Mouse (Mus musculus) MEL (cell line): ENCODE data around the gene Krtap4-8. TPM values are rescaled to one million over a fixed set of nuclear protein-coding genes. Genes with fewer than 3 reads are reported as not detected.
"Not testable (repeated sequence)": the region's sequence is repeated elsewhere in the genome, so short reads cannot be mapped to it uniquely, and the experiment has no call there.

Source experiments
- DNase-seq: peaks from one replicate; pipeline ENCODE4 v3.0.0; 2011; ENCODE audit warnings: low read depth, low spot score
- H3K27ac ChIP-seq: 2 replicates; pipeline ENCODE4 v1.5.1; 2012; ENCODE audit warnings: low read depth, mild to moderate bottlenecking, control low read depth, low read length, moderate library complexity; ENCODE audit not compliant: control insufficient read depth
- H3K27me3 ChIP-seq, 2 experiments: fragments of 150-350 bp in 1 of 2; sonication (generic) in 1 of 2; 2 replicates each; pipeline ENCODE4 v1.6.1; 2012; ENCODE audit warnings: low read length in 2 of 2, mild to moderate bottlenecking in 2 of 2, improper control_type of control experiment in 1 of 2, moderate library complexity in 1 of 2; ENCODE audit not compliant: insufficient read depth in 2 of 2, control insufficient read depth in 1 of 2
- H3K36me3 ChIP-seq, 2 experiments: 2 replicates each; pipeline ENCODE4 v1.6.1; 2012 to 2014; ENCODE audit warnings: low read length in 2 of 2, improper control_type of control experiment in 1 of 2, inconsistent platforms in 1 of 2, mild to moderate bottlenecking in 1 of 2; ENCODE audit not compliant: insufficient read depth in 2 of 2, control insufficient read depth in 1 of 2
- H3K4me1 ChIP-seq, 2 experiments: fragments of 150-350 bp in 1 of 2; sonication (generic) in 1 of 2; 2 replicates each; pipeline ENCODE4 v1.6.1; 2012; ENCODE audit warnings: low read length in 2 of 2, improper control_type of control experiment in 1 of 2, mild to moderate bottlenecking in 1 of 2; ENCODE audit not compliant: insufficient read depth in 2 of 2, control insufficient read depth in 1 of 2
- H3K4me3 ChIP-seq, 2 experiments: fragments of 150-350 bp in 1 of 2; sonication (generic) in 1 of 2; 2 replicates each; pipeline ENCODE4 v1.5.1; 2012; ENCODE audit warnings: low read depth in 2 of 2, low read length in 2 of 2, mild to moderate bottlenecking in 2 of 2, moderate library complexity in 2 of 2, control low read depth in 1 of 2, improper control_type of control experiment in 1 of 2; ENCODE audit not compliant: control insufficient read depth in 1 of 2, insufficient read depth in 1 of 2
- H3K79me2 ChIP-seq: 2 replicates; pipeline ENCODE4 v1.6.1; 2012; ENCODE audit warnings: mild to moderate bottlenecking, low read length, moderate library complexity; ENCODE audit not compliant: control insufficient read depth, poor library complexity, insufficient read depth
- H3K9ac ChIP-seq: 2 replicates; pipeline ENCODE4 v1.6.1; 2012; ENCODE audit warnings: low read depth, mild to moderate bottlenecking, control low read depth, low read length, moderate library complexity; ENCODE audit not compliant: control insufficient read depth, poor library complexity, severe bottlenecking
- H3K9me3 ChIP-seq: fragments of 150-350 bp; sonication (generic); replicated peaks from 2 replicates; pipeline ENCODE4 v1.6.1; 2012; ENCODE audit warnings: mild to moderate bottlenecking, low read length, improper control_type of control experiment, moderate library complexity; ENCODE audit not compliant: insufficient read depth
- CHD2 ChIP-seq: IDR thresholded peaks from 2 replicates; pipeline ENCODE4 v1.6.1; 2011; ENCODE audit warnings: low read length, improper control_type of control experiment
- CTCF ChIP-seq, 3 experiments: IDR thresholded peaks in 2 of 3; conservative IDR thresholded peaks in 1 of 3; 2 replicates each; pipeline ENCODE4 v1.5.1; 2011 to 2012; ENCODE audit warnings: low read length in 3 of 3, low read depth in 2 of 3, mild to moderate bottlenecking in 2 of 3, improper control_type of control experiment in 1 of 3, inconsistent platforms in 1 of 3, mixed read lengths in 1 of 3, moderate library complexity in 1 of 3; ENCODE audit not compliant: control insufficient read depth in 1 of 3, insufficient read depth in 1 of 3, poor library complexity in 1 of 3, severe bottlenecking in 1 of 3
- E2F4 ChIP-seq: IDR thresholded peaks from 2 replicates; pipeline ENCODE4 v1.6.1; 2011; ENCODE audit warnings: low read depth, low read length, improper control_type of control experiment, borderline replicate concordance
- ETS1 ChIP-seq: IDR thresholded peaks from 2 replicates; pipeline ENCODE4 v1.6.1; 2012; ENCODE audit warnings: low read depth, mild to moderate bottlenecking, inconsistent platforms, low read length, improper control_type of control experiment, moderate library complexity
- HCFC1 ChIP-seq: IDR thresholded peaks from 2 replicates; pipeline ENCODE4 v1.6.1; 2012; ENCODE audit warnings: low read depth, mild to moderate bottlenecking, inconsistent platforms, low read length, improper control_type of control experiment, moderate library complexity
- JUND ChIP-seq: IDR thresholded peaks from 2 replicates; pipeline ENCODE4 v1.6.1; 2011; ENCODE audit warnings: low read depth, mild to moderate bottlenecking, improper control_type of control experiment, low read length
- KAT2A ChIP-seq: conservative IDR thresholded peaks from 2 replicates; pipeline ENCODE4 v1.6.1; 2012; ENCODE audit warnings: low read depth, low read length, improper control_type of control experiment, inconsistent platforms
- MEF2A ChIP-seq: IDR thresholded peaks from 2 replicates; pipeline ENCODE4 v1.6.1; 2014; ENCODE audit warnings: low read depth, mild to moderate bottlenecking, inconsistent platforms, low read length, improper control_type of control experiment; ENCODE audit not compliant: poor library complexity, insufficient replicate concordance, severe bottlenecking; ENCODE audit errors: extremely low read depth
- MXI1 ChIP-seq: IDR thresholded peaks from 2 replicates; pipeline ENCODE4 v1.6.1; 2011; ENCODE audit warnings: mild to moderate bottlenecking, low read depth, low read length, improper control_type of control experiment
- MYB ChIP-seq: IDR thresholded peaks from 2 replicates; pipeline ENCODE4 v1.6.1; 2011; ENCODE audit warnings: mild to moderate bottlenecking, low read depth, low read length, improper control_type of control experiment
- NELFE ChIP-seq: IDR thresholded peaks from 2 replicates; pipeline ENCODE4 v1.6.1; 2011; ENCODE audit warnings: low read depth, low read length, improper control_type of control experiment
- NRF1 ChIP-seq: IDR thresholded peaks from 2 replicates; pipeline ENCODE4 v1.6.1; 2014; ENCODE audit warnings: low read depth, mild to moderate bottlenecking, inconsistent platforms, low read length, improper control_type of control experiment, moderate library complexity; ENCODE audit not compliant: poor library complexity, insufficient read depth, severe bottlenecking
- POLR2AphosphoS2 ChIP-seq: IDR thresholded peaks from 2 replicates; pipeline ENCODE4 v1.6.1; 2011; ENCODE audit warnings: low read length, improper control_type of control experiment
- POLR2AphosphoS5 ChIP-seq: IDR thresholded peaks from 2 replicates; pipeline ENCODE4 v1.6.1; 2012; ENCODE audit warnings: low read depth, borderline replicate concordance, mild to moderate bottlenecking, inconsistent platforms, low read length, moderate library complexity, mixed read lengths
- RAD21 ChIP-seq: IDR thresholded peaks from 2 replicates; pipeline ENCODE4 v1.6.1; 2011; ENCODE audit warnings: mild to moderate bottlenecking, low read depth, low read length, improper control_type of control experiment
- RCOR1 ChIP-seq: IDR thresholded peaks from 2 replicates; pipeline ENCODE4 v1.6.1; 2012; ENCODE audit warnings: low read depth, mild to moderate bottlenecking, inconsistent platforms, low read length, improper control_type of control experiment
- SMC3 ChIP-seq: IDR thresholded peaks from 2 replicates; pipeline ENCODE4 v1.6.1; 2011; ENCODE audit warnings: low read depth, low read length, improper control_type of control experiment
- TAL1 ChIP-seq: IDR thresholded peaks from 2 replicates; pipeline ENCODE4 v1.6.1; 2012; ENCODE audit warnings: mild to moderate bottlenecking, inconsistent platforms, low read length, moderate library complexity, mixed read lengths
- TBP ChIP-seq: IDR thresholded peaks from 2 replicates; pipeline ENCODE4 v1.8.0; 2011; ENCODE audit warnings: low read depth, low read length, improper control_type of control experiment
- TCF12 ChIP-seq: IDR thresholded peaks from 2 replicates; pipeline ENCODE4 v1.6.1; 2014; ENCODE audit warnings: low read depth, mild to moderate bottlenecking, inconsistent platforms, low read length, improper control_type of control experiment, moderate library complexity
- USF1 ChIP-seq: IDR thresholded peaks from 2 replicates; pipeline ENCODE4 v1.6.1; 2014; ENCODE audit warnings: low read depth, mild to moderate bottlenecking, inconsistent platforms, low read length, improper control_type of control experiment, moderate library complexity
- ZC3H11A ChIP-seq: IDR thresholded peaks from 2 replicates; pipeline ENCODE4 v1.6.1; 2012; ENCODE audit warnings: low read depth, mild to moderate bottlenecking, inconsistent platforms, low read length, improper control_type of control experiment
- ZNF384 ChIP-seq: IDR thresholded peaks from 2 replicates; pipeline ENCODE4 v1.6.1; 2012; ENCODE audit warnings: low read depth, mild to moderate bottlenecking, inconsistent platforms, low read length, improper control_type of control experiment
- polyA plus RNA-seq, 2 experiments: library from polyadenylated mRNA; stranded (reverse) in 1 of 2; unstranded in 1 of 2; fragments of >175 nt in 1 of 2; fragments of >200 nt in 1 of 2; gene quantifications; 2 replicates each; pipeline versions ENCODE4 v1.2.1 to v1.2.4; 2012; ENCODE audit warnings: low replicate concordance in 2 of 2, low read depth in 1 of 2; ENCODE audit not compliant: insufficient read length in 2 of 2, insufficient read depth in 1 of 2, missing spikeins in 1 of 2
- total RNA-seq: library from RNA; depleted of rRNA; stranded (reverse); fragments of 300-350 nt; gene quantifications from 2 replicates; pipeline ENCODE4 v1.2.3, GENCODE M21; 2012

Krtap4-8 gene
- total and polyA plus RNA-seq, 3 experiments = not detected

GRCm38 (mm10) chr11:99778401-99778800 is 2.1 kb downstream of the Krtap4-8 start:
- Histone ChIP-seq H3K27me3 (no peaks in the 10 kb centered on the region), H3K9ac (no peak overlapping the region), H3K4me1 (no peaks in the 10 kb centered on the region), H3K9me3 (no peaks in the 10 kb centered on the region), H3K4me3 (no peak overlapping the region), H3K27ac (no peak overlapping the region), H3K36me3 (no peaks in the 10 kb centered on the region), H3K79me2 (no peaks in the 10 kb centered on the region)
- TF ChIP-seq CTCF (IDR thresholded peaks at IDR 0.05 in 2 of 3, conservative IDR thresholded peaks at IDR 0.05 in 1 of 3; ENCODE audit: control insufficient read depth in 1 of 3, insufficient read depth in 1 of 3, low read depth in 2 of 3, low read length in 3 of 3, poor library complexity in 1 of 3, severe bottlenecking in 1 of 3) (no peak), ZNF384 (no peak), MYB (no peak), TCF12 (no peak), SMC3 (no peak), JUND (no peak), CHD2 (no peak), TBP (no peak), E2F4 (no peak), USF1 (no peak), NRF1 (no peak)
- no peak for DNase-seq

DNA sequence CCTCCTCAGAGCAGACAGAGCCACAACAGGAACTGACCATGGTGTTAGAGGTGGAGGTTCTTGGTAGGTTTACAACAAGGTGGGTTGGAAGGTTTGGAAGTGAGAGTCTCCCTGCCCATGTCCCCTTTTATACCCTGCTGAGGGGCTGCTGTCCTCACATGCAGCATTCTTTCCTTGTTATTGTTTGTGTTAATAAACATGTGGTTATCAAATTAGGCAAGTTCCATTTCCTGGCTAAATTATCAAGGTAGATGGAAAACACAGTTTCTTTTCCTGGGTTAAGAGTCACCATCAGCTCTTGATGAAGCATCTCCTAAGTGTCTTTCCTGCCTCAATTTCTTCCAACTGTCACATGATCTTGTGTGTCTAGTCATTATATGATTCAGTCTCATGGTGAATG is 7.7 kb downstream of the Krtap4-8 start, which contains the start of gene Gm11595:
Gene Gm11595 (minus strand): TSS at position 101 of the 400 bp plus-strand sequence.
- H3K79me2 ChIP-seq, H3K36me3 ChIP-seq, H3K27ac ChIP-seq, H3K9me3 ChIP-seq, H3K4me3 ChIP-seq, H3K4me1 ChIP-seq, H3K9ac ChIP-seq, H3K27me3 ChIP-seq, DNase-seq: not testable (repeated sequence)

DNA sequence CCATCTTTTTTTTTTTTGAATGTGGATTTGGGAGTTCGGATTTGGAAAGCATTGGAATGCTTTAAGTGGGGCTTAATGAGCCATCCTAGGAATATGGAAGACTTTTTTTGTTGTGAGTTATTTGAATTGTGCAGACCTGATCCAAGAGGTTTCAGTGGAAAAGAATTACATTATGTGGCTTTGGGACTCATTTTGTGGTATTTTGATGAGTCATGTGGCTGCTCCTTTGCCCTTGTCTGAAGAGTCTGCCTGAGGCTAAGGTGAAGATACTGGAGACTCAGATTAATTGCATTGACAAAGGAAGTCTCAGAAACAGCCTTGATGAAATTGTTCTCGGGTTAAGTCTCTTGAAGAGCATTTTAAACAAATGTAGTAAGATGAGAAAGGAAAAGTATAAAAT is 12.1 kb downstream of the Krtap4-8 start:
- DNase-seq = no peak
- no peak for TF ChIP-seq USF1
- no peak for TF ChIP-seq HCFC1
- no peak for TF ChIP-seq TAL1
- TF ChIP-seq ZC3H11A = no peak
- no peak for TF ChIP-seq MXI1
- no peak for TF ChIP-seq TCF12
- no peak for TF ChIP-seq POLR2AphosphoS5
- TF ChIP-seq MEF2A = no peak
- no peak for TF ChIP-seq NELFE
- TF ChIP-seq TBP = no peak
- no peak for TF ChIP-seq RAD21
- no peak for TF ChIP-seq POLR2AphosphoS2
- TF ChIP-seq RCOR1 = no peak
- no peak for TF ChIP-seq JUND
- no peak for TF ChIP-seq KAT2A
- TF ChIP-seq ETS1 = no peak
- no peak overlapping the region for H3K27ac ChIP-seq
- no peaks in the 10 kb centered on the region for H3K27me3 ChIP-seq
- no peak overlapping the region for H3K4me3 ChIP-seq
- H3K36me3 ChIP-seq = no peaks in the 10 kb centered on the region
- H3K79me2 ChIP-seq = no peaks in the 10 kb centered on the region
- H3K9ac ChIP-seq = no peak overlapping the region
- no peaks in the 10 kb centered on the region for H3K9me3 ChIP-seq
- H3K4me1 ChIP-seq = no peaks in the 10 kb centered on the region
